7 mouse cellular contexts compared by ENCODE assay signal in the genomic region with DNA sequence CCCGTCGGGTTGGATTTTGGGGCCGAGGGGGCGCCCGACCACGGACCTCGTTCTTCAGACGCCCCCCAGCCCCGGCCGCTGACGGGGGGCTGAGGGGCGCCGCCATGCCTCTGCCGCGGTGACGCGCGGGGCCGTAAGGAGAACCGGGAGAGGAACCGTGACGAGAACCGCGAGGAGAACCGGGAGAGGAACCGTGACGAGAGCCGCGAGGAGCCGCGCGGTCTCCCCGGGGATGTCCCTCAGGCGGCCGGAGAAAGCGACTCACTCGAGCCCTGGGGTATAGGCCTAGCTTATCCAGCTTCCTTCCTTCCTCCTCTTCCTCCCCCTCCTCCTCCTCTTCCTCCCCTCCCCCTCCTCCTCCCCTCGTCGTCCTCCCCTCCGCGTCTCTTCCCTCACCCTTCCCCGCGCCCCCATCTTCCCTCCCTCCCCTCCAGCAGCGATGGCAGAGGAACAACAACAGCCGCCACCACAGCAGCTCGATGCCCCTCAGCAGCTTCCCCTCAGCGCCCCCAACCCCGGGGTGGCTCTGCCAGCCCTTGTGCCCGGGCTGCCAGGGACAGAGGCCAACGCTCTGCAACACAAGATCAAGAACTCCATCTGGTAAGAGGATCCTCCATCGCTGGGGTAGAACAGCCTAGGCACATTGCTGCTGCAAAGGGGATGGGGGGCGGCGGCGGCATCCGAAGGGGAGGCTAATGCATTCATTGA. TPM values are rescaled to one million over a fixed set of nuclear protein-coding genes. Genes with fewer than 3 reads are reported as not detected.
DNase-seq lines count a peak whose midpoint lies in the region; ATAC-seq lines count a peak whose summit lies in the region.

No protein-coding gene starts in this region.

- peak overlapping the region; percentile 79 for H3K4me2 ChIP-seq in limb, embryonic 12.5 days
- H3K4me2 ChIP-seq in midbrain, embryonic 13.5 days (replicated peaks): peak overlapping the region; percentile 68

- H3K36me3 ChIP-seq in embryonic facial prominence, embryonic 10.5 days (replicated peaks): no peaks in the 10 kb centered on the region
- no peaks in the 10 kb centered on the region for H3K36me3 ChIP-seq in limb, embryonic 12.5 days
- H3K36me3 ChIP-seq in midbrain, embryonic 13.5 days: no peaks in the 10 kb centered on the region

- peaks cover 36% of the 10 kb centered on the region for H3K4me1 ChIP-seq in embryonic facial prominence, embryonic 10.5 days
- H3K4me1 ChIP-seq in limb, embryonic 12.5 days (replicated peaks): peaks cover 14% of the 10 kb centered on the region
- H3K4me1 ChIP-seq in midbrain, embryonic 13.5 days (replicated peaks): peaks cover 21% of the 10 kb centered on the region

- H3K27me3 ChIP-seq in embryonic facial prominence, embryonic 10.5 days (replicated peaks; ENCODE audit: low read depth, poor library complexity, severe bottlenecking): no peaks in the 10 kb centered on the region
- no peaks in the 10 kb centered on the region for H3K27me3 ChIP-seq in limb, embryonic 12.5 days
- no peaks in the 10 kb centered on the region for H3K27me3 ChIP-seq in midbrain, embryonic 13.5 days

- no peaks in the 10 kb centered on the region for H3K9me3 ChIP-seq in embryonic facial prominence, embryonic 10.5 days
- no peaks in the 10 kb centered on the region for H3K9me3 ChIP-seq in limb, embryonic 12.5 days
- H3K9me3 ChIP-seq in midbrain, embryonic 13.5 days: no peaks in the 10 kb centered on the region

- H3K9ac ChIP-seq in limb, embryonic 12.5 days (replicated peaks): peak overlapping the region; percentile 93
- peak overlapping the region; percentile 95 for H3K9ac ChIP-seq in midbrain, embryonic 13.5 days (replicated peaks)

- H3K4me3 ChIP-seq in embryonic facial prominence, embryonic 10.5 days: peak overlapping the region; percentile 99
- peak overlapping the region; percentile 88 for H3K4me3 ChIP-seq in limb, embryonic 12.5 days (replicated peaks)
- peak overlapping the region; percentile 96 for H3K4me3 ChIP-seq in midbrain, embryonic 13.5 days (replicated peaks)

- peak; percentile 28 for ATAC-seq in granulocyte monocyte progenitor cell, adult 5-6 weeks (replicated peaks; ENCODE audit: poor library complexity, severe bottlenecking)
- peak; percentile 30 for ATAC-seq in limb, embryonic 12.5 days (ENCODE audit: insufficient number of reproducible peaks, insufficient read depth, low FRiP score, low TSS enrichment, low read depth)
- ATAC-seq in midbrain, embryonic 13.5 days: peak; percentile 56

- H3K27ac ChIP-seq in embryonic facial prominence, embryonic 10.5 days (replicated peaks): peak overlapping the region; percentile 94
- peak overlapping the region; percentile 99 for H3K27ac ChIP-seq in limb, embryonic 12.5 days
- peak overlapping the region; percentile 100 for H3K27ac ChIP-seq in midbrain, embryonic 13.5 days

- DNase-seq in adrenal gland, postnatal 14 days: peak; percentile 72
- peak; percentile 83 for DNase-seq in embryonic facial prominence, embryonic 10.5 days (ENCODE audit: low spot score)
- peak; percentile 52 for DNase-seq in kidney, adult 18-20 months
- peak; percentile 34 for DNase-seq in spleen, adult 12 weeks (ENCODE audit: low spot score)

- WGBS in embryonic facial prominence, embryonic 10.5 days: under 1% methylated on average over 53 of the region's 55 CpGs
- WGBS in limb, embryonic 12.5 days: under 1% methylated on average over 28 of the region's 55 CpGs
- under 1% methylated on average over 38 of the region's 55 CpGs for WGBS in midbrain, embryonic 13.5 days

RNA-seq across cellular contexts. Expression of a gene that starts 0.5 kb away (rescaled TPM):
- total RNA-seq in adrenal gland, postnatal 14 days (2021): 22.4 and 26.7 TPM in 2 replicates
- polyA plus RNA-seq in embryonic facial prominence, embryonic 10.5 days (2016; fragmentation: Nextera tagmentation; extraction: Ambion mirVana): 14.3 and 16.7 TPM in 2 replicates
- total RNA-seq in granulocyte monocyte progenitor cell, adult 5-6 weeks (2014; fragmentation: Nextera tagmentation): 73.0 and 82.4 TPM in 2 replicates
- 20.4 and 28.6 TPM in 2 replicates for total RNA-seq in granulocyte monocyte progenitor cell, adult 5-6 weeks (2017)
- 12.4 and 14.3 TPM in 2 replicates for polyA plus RNA-seq in limb, embryonic 12.5 days (2016; fragmentation: Nextera tagmentation; extraction: Ambion mirVana)
- polyA plus RNA-seq in midbrain, embryonic 13.5 days (2015; fragmentation: Nextera tagmentation; extraction: Ambion mirVana): 17.8 and 19.8 TPM in 2 replicates

RNA-seq across cellular contexts. Expression of a gene that starts 40.5 kb away (rescaled TPM):
- 6.7 and 8.6 TPM in 2 replicates for total RNA-seq in adrenal gland, postnatal 14 days (2021)
- 53.6 and 56.9 TPM in 2 replicates for polyA plus RNA-seq in embryonic facial prominence, embryonic 10.5 days (2016; fragmentation: Nextera tagmentation; extraction: Ambion mirVana)
- 14.3 and 18.2 TPM in 2 replicates for total RNA-seq in granulocyte monocyte progenitor cell, adult 5-6 weeks (2014; fragmentation: Nextera tagmentation)
- 25.5 and 25.7 TPM in 2 replicates for total RNA-seq in granulocyte monocyte progenitor cell, adult 5-6 weeks (2017)
- 52.2 and 54.8 TPM in 2 replicates for polyA plus RNA-seq in limb, embryonic 12.5 days (2016; fragmentation: Nextera tagmentation; extraction: Ambion mirVana)
- 50.7 and 53.0 TPM in 2 replicates for polyA plus RNA-seq in midbrain, embryonic 13.5 days (2015; fragmentation: Nextera tagmentation; extraction: Ambion mirVana)

Comparison
In these comparisons a context has a peak if more than half of its experiments do, and no peak if none do; other contexts are left out.
1. Peak in every context shown above with its lines: DNase-seq, ATAC-seq, H3K4me3 ChIP-seq and H3K27ac ChIP-seq.